Mouse (Mus musculus) liver, adult 2 months (tissue): ENCODE results near the gene Mtif3.

Source experiments
- CTCF ChIP-seq: fragments of 200-500 bp; IDR thresholded peaks from 2 replicates; pipeline ENCODE4 v1.5.1; 2011; ENCODE audit warnings: low read depth, low read length, control low read depth
- POLR2A ChIP-seq: fragments of 200-500 bp; IDR thresholded peaks from 2 replicates; pipeline ENCODE4 v1.6.1; 2011; ENCODE audit warnings: low read length, control low read depth; ENCODE audit not compliant: insufficient read depth; ENCODE audit errors: extremely low read depth

DNA sequence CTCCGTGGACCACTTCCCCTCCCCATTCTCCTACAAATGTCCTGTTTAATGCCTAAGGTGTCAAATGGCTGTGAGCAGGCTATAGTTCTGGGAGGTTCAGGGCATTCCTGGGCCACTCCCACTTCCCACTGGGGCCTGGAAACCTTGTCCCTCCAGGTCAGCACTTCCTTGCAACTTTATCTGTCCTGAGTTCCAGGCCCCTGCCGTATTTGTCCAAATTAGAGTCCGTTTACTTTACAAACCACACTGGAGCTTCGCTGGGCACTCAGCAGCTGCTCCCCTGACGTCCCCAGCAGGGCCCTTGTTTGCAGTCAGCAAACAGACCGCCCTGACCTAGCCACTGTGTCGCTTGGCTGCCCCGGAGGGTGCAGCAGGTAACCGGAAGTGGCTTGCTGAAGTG, 51.4 kb downstream of the Mtif3 start:
- TF ChIP-seq CTCF (no peak), POLR2A (no peak)
